Mouse (Mus musculus): ENCODE data around the gene Slco3a1.

- no peak for TF ChIP-seq CTCF (IDR thresholded peaks at IDR 0.05; ENCODE audit: low read depth)
- TF ChIP-seq EP300 (IDR thresholded peaks at IDR 0.05; ENCODE audit: low read depth) = no peak
These were observed 176.7 kb downstream of the Slco3a1 start for GRCm38 (mm10) chr7:74377909-74378308.
